Mouse (Mus musculus) liver, adult 2 months (tissue): Measurements from ENCODE around the gene Nup37.

Source experiments
- CTCF ChIP-seq: fragments of 200-500 bp; IDR thresholded peaks from 2 replicates; pipeline ENCODE4 v1.5.1; 2011; ENCODE audit warnings: low read depth, low read length, control low read depth
- POLR2A ChIP-seq: fragments of 200-500 bp; IDR thresholded peaks from 2 replicates; pipeline ENCODE4 v1.6.1; 2011; ENCODE audit warnings: low read length, control low read depth; ENCODE audit not compliant: insufficient read depth; ENCODE audit errors: extremely low read depth

DNA sequence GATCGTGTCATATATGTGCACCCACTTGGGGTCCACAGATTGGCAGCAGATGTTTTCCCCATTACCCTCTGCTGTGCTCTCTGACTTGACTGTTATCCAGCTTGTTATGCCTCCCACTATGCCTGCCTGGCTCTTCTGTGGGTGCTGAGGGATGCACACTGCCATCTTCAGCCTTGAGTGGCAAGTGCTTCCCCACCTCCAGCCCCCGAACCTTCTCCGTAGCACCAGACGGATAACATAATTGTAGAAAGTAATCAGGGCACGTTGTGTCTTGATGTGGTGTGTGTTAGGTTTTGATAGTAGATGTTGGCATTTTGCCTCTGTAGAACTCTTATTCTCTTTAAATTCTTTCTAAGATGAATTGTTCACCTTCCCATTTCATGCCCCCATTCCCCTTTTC lies 65.9 kb downstream of the Nup37 start:
- TF ChIP-seq CTCF = no peak
- no peak for TF ChIP-seq POLR2A
